Mouse (Mus musculus) hindbrain, embryonic 13.5 days (tissue): Measurements from ENCODE around the gene Dmrtc1c2. TPM values are rescaled to one million over a fixed set of nuclear protein-coding genes. Genes with fewer than 3 reads are reported as not detected.
"Not testable (repeated sequence)": the region's sequence is repeated elsewhere in the genome, so short reads cannot be mapped to it uniquely, and the experiment has no call there.

Experiments used
- ATAC-seq: fragments of 200-750 bp; cut with Nextera tagmentation; 2 replicates; pipeline ENCODE4 v1.8.0; 2017; ENCODE audit warnings: moderate TSS enrichment; ENCODE audit not compliant: low FRiP score
- H3K27ac ChIP-seq: fragments of 300-500 bp; sonication (generic); 2 replicates; pipeline ENCODE4 v1.5.1; 2015; ENCODE audit warnings: inconsistent platforms, mild to moderate bottlenecking, moderate library complexity
- H3K27me3 ChIP-seq: fragments of 300-500 bp; sonication (generic); 2 replicates; pipeline ENCODE4 v1.6.1; 2015; ENCODE audit warnings: mild to moderate bottlenecking, inconsistent platforms
- H3K36me3 ChIP-seq: fragments of 300-500 bp; sonication (generic); 2 replicates; pipeline ENCODE4 v1.6.1; 2015; ENCODE audit warnings: mild to moderate bottlenecking, inconsistent platforms
- H3K4me1 ChIP-seq: fragments of 300-500 bp; sonication (generic); replicated peaks from 2 replicates; pipeline ENCODE4 v1.6.1; 2015; ENCODE audit warnings: inconsistent platforms
- H3K4me2 ChIP-seq: fragments of 300-500 bp; sonication (generic); 2 replicates; pipeline ENCODE4 v1.6.1; 2015; ENCODE audit warnings: inconsistent platforms, mild to moderate bottlenecking, moderate library complexity
- H3K4me3 ChIP-seq: fragments of 300-500 bp; sonication (generic); 2 replicates; pipeline ENCODE4 v1.5.1; 2015; ENCODE audit warnings: mild to moderate bottlenecking, inconsistent platforms
- H3K9ac ChIP-seq: fragments of 300-500 bp; sonication (generic); 2 replicates; pipeline ENCODE4 v1.6.1; 2015; ENCODE audit warnings: mild to moderate bottlenecking, inconsistent platforms
- H3K9me3 ChIP-seq: fragments of 300-500 bp; sonication (generic); 2 replicates; pipeline ENCODE4 v1.6.1; 2016; ENCODE audit warnings: inconsistent platforms
- WGBS: fragments of 180-500 bp; shearing (Covaris S2); methylation state at CpG from one replicate; pipeline ENCODE4 v1.1.7; 2015; 5-methylcytosine and 5-hydroxymethylcytosine counted together
- polyA plus RNA-seq: library from polyadenylated mRNA; unstranded; fragments of >200 nt; fragmentation: Nextera tagmentation; extraction: Ambion mirVana; gene quantifications from 2 replicates; pipeline ENCODE4 v1.2.1, GENCODE M21; 2015

Dmrtc1c2 gene
- polyA plus RNA-seq, result not detected in 2 replicates

DNA sequence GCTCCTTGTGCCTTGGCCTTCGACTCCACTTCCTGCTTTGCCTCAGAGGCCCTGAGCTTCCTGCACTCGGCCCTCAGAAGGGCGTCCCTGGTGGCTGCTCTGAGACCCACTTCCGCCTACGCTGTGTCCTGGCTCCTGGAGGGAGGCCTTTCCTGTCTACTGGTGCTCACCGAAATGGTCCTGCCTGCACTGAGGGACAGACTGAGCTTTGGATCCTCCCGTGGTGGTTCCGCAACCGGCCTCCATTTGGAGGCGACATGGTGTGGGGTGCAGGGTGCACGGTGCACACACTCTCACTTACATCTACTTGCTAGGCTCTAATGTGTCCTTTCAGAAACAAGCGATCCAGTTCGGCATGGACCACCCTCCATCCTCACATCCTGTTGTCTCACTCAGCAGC, at the start of gene Dmrtc1c2:
TSS of gene Dmrtc1c2 (minus strand) at position 101 of the 400 bp plus-strand sequence.
- 80% methylated on average over 2 of the region's 13 CpGs for WGBS
- not testable (repeated sequence) for H3K36me3 ChIP-seq, H3K9me3 ChIP-seq, H3K27me3 ChIP-seq, H3K27ac ChIP-seq, H3K4me2 ChIP-seq, H3K4me3 ChIP-seq, ATAC-seq, H3K9ac ChIP-seq, H3K4me1 ChIP-seq

DNA sequence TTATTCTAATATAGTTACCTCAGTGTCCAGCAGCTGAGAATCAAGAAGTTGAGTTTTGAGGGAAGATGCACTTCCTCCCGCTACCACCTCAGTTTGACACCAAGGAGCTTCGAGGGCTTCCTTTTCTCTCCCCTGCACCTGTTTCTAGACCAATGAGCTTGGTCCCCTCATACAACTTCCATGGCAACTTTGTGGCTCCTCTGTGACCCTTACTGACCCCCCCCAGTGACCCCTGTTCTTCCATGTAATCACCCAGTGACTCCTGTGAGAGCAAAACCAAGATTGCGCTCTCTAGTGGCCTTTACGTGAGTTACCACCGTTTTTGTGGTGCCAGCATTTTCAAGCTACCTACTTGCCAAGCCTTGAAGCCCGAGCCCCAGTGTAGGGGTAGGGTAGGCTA, 13.5 kb upstream of the Dmrtc1c2 start, which contains the start of gene 1700031F05Rik:
TSS of gene 1700031F05Rik (minus strand) at position 101 of the 400 bp plus-strand sequence.
- Histone ChIP-seq H3K9me3 (no peaks in the 10 kb centered on the region), H3K9ac (no peak within 1 kb of the TSS), H3K27ac (no peak within 1 kb of the TSS), H3K27me3 (0 out of 2 replicates have a peak, but pooled peaks cover 3% of the 10 kb centered on the region), H3K4me3 (no peak within 1 kb of the TSS), H3K4me2 (no peak within 1 kb of the TSS), H3K36me3 (no peaks in the 10 kb centered on the region), H3K4me1 (no peaks in the 10 kb centered on the region)
- 89% methylated on average over 6 of the region's 6 CpGs for WGBS
- ATAC-seq, result no peak

DNA sequence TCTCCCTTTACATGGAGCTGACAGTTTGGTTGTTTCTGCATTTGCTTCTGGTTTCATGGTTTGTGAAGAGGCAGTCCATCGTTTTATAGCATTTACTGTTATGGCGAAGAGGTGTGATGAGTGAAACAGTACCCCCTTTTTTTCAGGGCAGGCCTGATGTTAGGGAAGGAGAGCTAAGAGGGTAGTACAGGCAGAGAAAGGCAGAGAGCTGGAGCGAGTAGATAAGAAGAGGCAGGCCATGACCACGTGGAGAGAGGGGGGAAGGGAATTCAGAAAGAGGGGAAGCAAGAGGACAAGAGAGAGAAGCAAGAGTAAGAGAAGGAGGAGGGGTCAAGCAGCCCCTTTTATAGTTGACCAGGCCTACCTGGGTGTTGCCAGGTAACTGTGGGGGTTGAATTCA, 42.1 kb downstream of the Dmrtc1c2 start:
- no peak for ATAC-seq
- no peaks in the 10 kb centered on the region for H3K4me1 ChIP-seq
- H3K27me3 ChIP-seq, result peaks cover 12% of the 10 kb centered on the region; the same call in 1 of the 2 replicates
- H3K27ac ChIP-seq, result no peak overlapping the region
- H3K36me3 ChIP-seq, result no peaks in the 10 kb centered on the region
- H3K4me3 ChIP-seq, result no peak overlapping the region
- H3K4me2 ChIP-seq, result no peak overlapping the region
- 70% methylated on average over 4 of the region's 4 CpGs for WGBS
- no peak overlapping the region for H3K9ac ChIP-seq
- no peaks in the 10 kb centered on the region for H3K9me3 ChIP-seq

DNA sequence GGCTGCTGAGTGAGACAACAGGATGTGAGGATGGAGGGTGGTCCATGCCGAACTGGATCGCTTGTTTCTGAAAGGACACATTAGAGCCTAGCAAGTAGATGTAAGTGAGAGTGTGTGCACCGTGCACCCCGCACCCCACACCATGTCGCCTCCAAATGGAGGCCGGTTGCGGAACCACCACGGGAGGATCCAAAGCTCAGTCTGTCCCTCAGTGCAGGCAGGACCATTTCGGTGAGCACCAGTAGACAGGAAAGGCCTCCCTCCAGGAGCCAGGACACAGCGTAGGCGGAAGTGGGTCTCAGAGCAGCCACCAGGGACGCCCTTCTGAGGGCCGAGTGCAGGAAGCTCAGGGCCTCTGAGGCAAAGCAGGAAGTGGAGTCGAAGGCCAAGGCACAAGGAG, 51.8 kb downstream of the Dmrtc1c2 start, which contains the start of gene Dmrtc1c1:
TSS of gene Dmrtc1c1 (plus strand) at position 301 of the 400 bp plus-strand sequence.
- ATAC-seq, H3K4me3 ChIP-seq, H3K4me2 ChIP-seq, H3K4me1 ChIP-seq, H3K36me3 ChIP-seq, H3K9me3 ChIP-seq, H3K27me3 ChIP-seq, H3K9ac ChIP-seq, H3K27ac ChIP-seq: not testable (repeated sequence)
- WGBS, result no CpG with 5 or more reads among the region's 14 CpGs

Other genes with a start within 250 kb of the Dmrtc1c2 start
- 6.8 and 6.9 TPM in 2 replicates for gene Phka1, start 210.4 kb downstream of the Dmrtc1c2 start, polyA plus RNA-seq
- gene Gm3880, start 167.6 kb downstream of the Dmrtc1c2 start, polyA plus RNA-seq, result not detected in 2 replicates
- gene Gm9112, start 147.0 kb downstream of the Dmrtc1c2 start, polyA plus RNA-seq, result not detected in 2 replicates
- gene Dmrtc1b, start 146.8 kb downstream of the Dmrtc1c2 start, polyA plus RNA-seq, result not detected in 2 replicates
- gene Dmrtc1c1, start 51.7 kb downstream of the Dmrtc1c2 start, polyA plus RNA-seq, result not detected in 2 replicates
- not detected in 2 replicates for gene 1700031F05Rik, start 13.4 kb upstream of the Dmrtc1c2 start, polyA plus RNA-seq
- 1.7 and 1.8 TPM in 2 replicates for gene Dmrtc1a, start 54.1 kb upstream of the Dmrtc1c2 start, polyA plus RNA-seq
- gene 1700011M02Rik, start 54.3 kb upstream of the Dmrtc1c2 start, polyA plus RNA-seq, result not detected in 2 replicates
- not detected in 2 replicates for gene 1700018G05Rik, start 73.8 kb upstream of the Dmrtc1c2 start, polyA plus RNA-seq